Mouse (Mus musculus) urinary bladder, postnatal 4 days (tissue): Measurements from ENCODE around the gene Lsg1.
A peak's percentile ranks its signal among the peaks of the same experiment; 100 is the strongest.

Experiments used
- DNase-seq, 2 experiments: peaks; one replicate each; pipeline ENCODE4 v3.0.0; 2021 to 2022; ENCODE audit warnings: low spot score in 2 of 2

The Lsg1 gene

GRCm38 (mm10) chr16:30600431-30601045 lies 13.1 kb upstream of the Lsg1 start:
- peak in 1 of 2 experiments; percentile 53 for DNase-seq

- DNase-seq, result peak; percentile 83 to 88
Observed at GRCm38 (mm10) chr16:30599491-30600268, 12.3 kb upstream of the Lsg1 start, which contains the start of gene Fam43a. TSS of gene Fam43a (plus strand) at chr16:30599723.

DNA sequence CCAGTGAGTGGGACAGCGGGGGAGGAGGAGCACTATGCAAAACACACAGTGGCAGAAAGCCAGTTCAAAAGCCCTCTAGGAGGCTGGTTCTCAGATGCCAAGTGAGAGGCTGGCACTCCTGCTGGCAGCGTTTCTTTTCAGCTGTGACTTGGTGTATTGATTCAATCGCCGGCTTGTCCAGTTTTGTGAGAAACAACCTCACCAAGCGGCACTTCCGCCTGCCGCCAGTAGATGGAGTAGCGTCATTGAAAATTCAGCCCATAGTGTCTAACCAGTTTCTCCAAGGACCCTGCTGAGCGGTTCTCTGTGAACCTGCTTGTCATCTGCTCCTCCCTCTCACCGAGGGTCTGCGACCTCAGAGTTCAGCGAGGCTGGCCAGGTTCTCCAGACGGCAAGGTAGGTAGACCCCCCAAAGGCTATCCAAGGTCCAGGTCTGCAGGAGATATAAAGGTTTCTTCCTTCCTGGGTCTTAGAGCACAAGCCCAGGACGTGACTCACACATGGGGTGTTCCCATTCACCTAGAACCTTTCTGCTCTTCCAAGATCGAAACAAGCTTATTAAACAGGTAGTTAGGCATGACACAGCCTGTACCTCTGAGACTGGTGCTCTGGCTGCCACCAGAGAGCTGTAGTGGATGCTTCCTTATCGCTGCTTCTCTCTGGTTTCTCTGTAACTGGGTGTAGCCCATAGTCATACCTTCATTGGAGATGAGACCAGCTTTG lies 9.7 kb upstream of the Lsg1 start:
- peak; percentile 81 to 91 for DNase-seq

DNA sequence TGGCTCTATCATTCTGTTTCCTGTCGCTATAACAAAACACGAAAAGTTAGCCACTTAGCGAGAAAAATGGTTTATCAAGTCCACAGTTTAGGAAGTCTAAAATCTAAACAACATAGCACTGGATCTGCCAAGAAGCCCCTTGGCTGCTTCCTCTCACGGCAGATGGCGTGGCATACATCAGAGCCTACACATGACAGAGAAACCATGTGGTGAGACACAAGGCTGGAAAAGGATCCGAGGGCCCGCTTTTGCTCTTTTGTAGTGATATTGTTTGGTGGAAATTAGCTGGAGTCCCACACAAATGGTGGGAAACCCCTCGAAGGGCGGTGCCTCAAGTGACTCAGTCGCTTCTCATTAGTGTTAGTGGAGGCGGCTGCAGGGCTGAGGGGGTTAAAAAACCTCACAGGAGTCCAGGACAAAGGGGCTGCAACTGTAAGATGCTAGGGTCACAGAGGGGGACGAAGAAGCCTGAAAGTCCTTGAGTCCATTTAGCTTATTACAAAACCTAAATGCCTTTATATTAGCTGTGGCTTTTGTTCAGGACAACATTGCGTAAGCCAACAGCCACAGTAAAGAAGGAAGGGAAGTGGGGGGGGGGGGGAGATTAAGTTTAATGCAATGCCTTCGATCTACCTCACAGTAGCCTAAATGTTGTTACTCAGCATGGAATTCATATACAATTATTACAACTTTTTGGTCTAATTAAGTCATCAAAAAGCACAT lies 8.6 kb upstream of the Lsg1 start:
- DNase-seq, result no peak

- DNase-seq, result no peak
Observed at GRCm38 (mm10) chr16:30595356-30595755, 8.0 kb upstream of the Lsg1 start.

GRCm38 (mm10) chr16:30591990-30592389 lies 4.6 kb upstream of the Lsg1 start:
- no peak for DNase-seq

DNA sequence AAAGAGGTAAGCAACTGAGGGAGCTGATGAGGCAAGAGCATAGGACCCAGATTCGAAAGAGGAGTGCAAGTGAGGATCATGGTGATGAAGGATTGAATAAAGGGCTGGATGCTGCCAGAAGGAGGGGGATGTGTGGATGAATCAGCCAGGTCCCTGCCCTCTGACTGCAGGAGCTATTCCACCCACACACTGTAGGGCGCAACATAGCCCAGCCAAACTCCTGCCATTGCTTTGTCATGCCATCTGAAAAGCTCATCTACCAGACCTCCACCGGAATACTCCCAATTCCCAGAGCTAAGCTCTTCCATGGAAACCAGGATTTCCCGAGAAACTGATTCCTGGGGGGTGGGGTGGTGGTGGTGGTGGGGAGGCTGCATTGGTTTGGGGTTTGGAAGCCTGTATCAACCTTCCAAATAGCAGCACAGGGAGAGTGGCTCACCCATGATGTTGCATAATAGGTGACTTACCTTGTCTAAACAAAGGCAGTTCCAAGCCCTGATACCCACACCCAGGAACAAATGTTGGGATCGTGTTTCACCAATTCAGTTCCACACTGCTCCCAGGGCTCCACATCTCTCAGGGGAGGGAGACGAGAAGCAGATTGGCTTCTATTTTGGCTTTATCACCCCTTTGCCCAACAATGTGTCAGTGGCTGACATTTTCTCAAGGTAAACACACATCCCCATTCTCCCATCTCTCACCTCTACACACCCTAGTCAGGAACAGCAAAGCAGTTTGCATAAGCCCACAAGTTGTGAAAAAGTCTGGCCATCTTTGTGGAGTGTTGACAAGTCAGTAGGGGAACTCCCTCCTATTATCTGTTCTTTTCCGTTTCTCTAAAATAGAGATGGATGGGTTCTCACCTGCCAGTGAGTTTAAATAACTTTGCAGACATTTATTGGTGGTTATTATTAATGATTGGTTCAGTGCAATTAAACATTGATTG lies 3.1 kb upstream of the Lsg1 start:
- DNase-seq, result no peak

GRCm38 (mm10) chr16:30586935-30587493 lies 378 bp downstream of the Lsg1 start:
- DNase-seq, result no peak

DNA sequence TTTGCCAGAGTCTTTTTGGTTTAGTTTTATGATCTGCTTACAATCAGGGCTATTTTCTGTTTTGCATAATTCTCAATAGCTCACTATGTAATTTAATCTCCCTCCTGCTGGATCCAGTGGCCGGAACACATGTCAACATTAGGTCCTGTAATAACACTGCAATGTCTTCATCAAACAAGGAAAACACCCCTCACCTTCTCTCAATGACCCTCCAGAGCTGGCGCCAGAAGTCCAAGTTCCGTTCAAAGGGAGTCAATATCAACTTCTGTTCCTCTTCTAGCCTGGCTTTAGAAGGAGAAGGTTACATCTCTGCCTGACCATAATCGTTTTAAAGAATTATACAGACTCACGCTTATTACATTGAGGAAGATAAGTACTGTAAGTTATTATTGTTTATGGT lies 6.6 kb downstream of the Lsg1 start:
- DNase-seq, result no peak

- no peak for DNase-seq
Observed at GRCm38 (mm10) chr16:30576392-30576791, 11.0 kb downstream of the Lsg1 start.

- DNase-seq, result no peak
Observed at GRCm38 (mm10) chr16:30575815-30576214, 11.6 kb downstream of the Lsg1 start.

- no peak for DNase-seq
Observed at GRCm38 (mm10) chr16:30572239-30572638, 15.2 kb downstream of the Lsg1 start.

- DNase-seq, result no peak
Observed at GRCm38 (mm10) chr16:30571378-30571777, 16.0 kb downstream of the Lsg1 start.

- no peak for DNase-seq
Observed at GRCm38 (mm10) chr16:30570173-30570572, 17.2 kb downstream of the Lsg1 start.

DNA sequence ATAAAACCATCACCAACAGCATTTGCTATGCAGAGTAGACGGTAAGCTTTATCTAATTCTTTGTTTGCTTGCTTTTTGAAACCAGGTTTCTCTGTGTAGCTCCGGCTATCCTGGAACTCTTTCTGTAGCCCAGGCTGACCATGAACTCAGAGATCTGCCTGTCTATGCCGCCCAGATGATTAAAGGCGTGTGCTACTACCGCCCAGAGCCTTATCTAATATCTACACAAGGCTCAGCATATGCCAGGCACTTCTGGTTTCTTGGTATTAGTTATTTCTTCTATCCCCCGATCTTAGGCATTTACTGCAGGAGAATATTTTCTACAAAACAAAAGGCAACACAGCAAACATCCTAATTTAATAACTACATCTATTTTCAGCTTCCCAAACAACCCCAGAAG lies 21.8 kb downstream of the Lsg1 start:
- DNase-seq, result no peak

- DNase-seq, result no peak
Observed at GRCm38 (mm10) chr16:30560601-30561000, 26.8 kb downstream of the Lsg1 start.

GRCm38 (mm10) chr16:30559312-30559992 lies 27.9 kb downstream of the Lsg1 start:
- DNase-seq, result no peak

DNA sequence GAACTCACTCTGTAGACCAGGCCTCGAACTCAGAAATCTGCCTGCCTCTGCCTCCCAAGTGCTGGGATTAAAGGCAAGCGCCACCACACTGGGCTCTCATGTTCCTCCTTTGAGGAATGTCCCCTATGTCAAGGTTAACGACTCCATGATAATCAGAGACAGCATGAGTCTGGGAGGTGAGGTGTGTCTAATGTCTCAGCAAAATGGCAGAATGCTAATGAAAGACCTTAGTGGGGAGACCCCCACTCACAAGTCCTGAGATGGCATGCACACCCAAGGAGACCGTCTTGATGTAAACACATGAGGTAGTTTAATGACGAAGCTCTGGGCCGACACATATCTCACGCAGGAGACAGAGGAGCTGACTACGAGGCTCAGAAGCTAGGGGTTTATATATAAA lies 33.3 kb downstream of the Lsg1 start:
- no peak for DNase-seq

DNA sequence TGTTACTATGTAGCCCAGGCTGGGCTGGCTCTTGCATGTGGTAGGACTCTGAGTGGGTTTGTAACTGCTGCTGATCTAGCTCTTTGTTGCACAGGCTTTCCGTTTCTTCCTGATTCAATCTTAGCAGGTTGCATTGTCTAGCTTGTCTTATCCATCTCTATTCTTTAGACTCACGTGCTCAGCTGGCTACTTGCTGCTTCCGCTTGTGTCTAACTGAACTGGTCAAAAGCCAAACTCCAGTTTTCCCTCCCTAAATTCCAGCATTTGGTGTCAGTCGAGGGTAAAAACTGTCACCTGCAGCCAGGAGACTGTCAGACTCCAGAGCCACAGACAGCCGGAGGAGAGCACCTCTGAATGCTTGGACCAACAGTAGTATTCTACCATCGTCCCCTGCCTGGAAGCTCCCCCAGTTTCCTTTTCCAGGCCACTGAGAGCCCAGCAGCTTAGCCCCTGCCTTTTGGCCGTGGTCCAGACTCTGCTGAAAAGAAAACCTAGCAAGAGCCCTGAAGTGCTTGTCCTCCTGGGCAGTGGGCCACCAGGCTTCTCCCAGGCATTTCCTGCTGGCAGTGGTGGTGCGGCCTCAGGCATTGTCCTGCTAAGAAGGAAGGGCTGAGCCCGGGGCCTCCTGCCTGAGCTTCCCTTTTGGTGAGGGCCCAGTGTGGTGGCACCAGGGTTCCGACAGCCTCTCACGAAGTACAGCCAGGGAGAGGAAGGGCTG lies 34.6 kb downstream of the Lsg1 start:
- peak; percentile 77 to 78 for DNase-seq
